Mouse (Mus musculus) forebrain, embryonic 14.5 days (tissue): ENCODE results near the gene Olfr1412. TPM values are rescaled to one million over a fixed set of nuclear protein-coding genes. Genes with fewer than 3 reads are reported as not detected.

Source experiments
- ATAC-seq: fragments of 200-750 bp; cut with Nextera tagmentation; 2 replicates; pipeline ENCODE4 v1.8.0; 2017; ENCODE audit warnings: mild to moderate bottlenecking, moderate library complexity
- DNase-seq: peaks from one replicate; pipeline ENCODE4 v3.0.0-alpha.2; 2015; ENCODE audit warnings: low spot score
- H3K27ac ChIP-seq: fragments of 300-500 bp; sonication (generic); 2 replicates; pipeline ENCODE4 v1.5.1; 2014; ENCODE audit warnings: low read depth, mild to moderate bottlenecking, control low read depth, low read length, moderate library complexity
- H3K27me3 ChIP-seq: fragments of 300-500 bp; sonication (generic); replicated peaks from 2 replicates; pipeline ENCODE4 v1.6.1; 2014; ENCODE audit warnings: low read length, control low read depth, mixed read lengths; ENCODE audit not compliant: control insufficient read depth, insufficient read depth
- H3K36me3 ChIP-seq: fragments of 300-500 bp; sonication (generic); 2 replicates; pipeline ENCODE4 v1.6.1; 2014; ENCODE audit warnings: low read length, control low read depth; ENCODE audit not compliant: control insufficient read depth, insufficient read depth
- H3K4me1 ChIP-seq: fragments of 300-500 bp; sonication (generic); 2 replicates; pipeline ENCODE4 v1.6.1; 2014; ENCODE audit warnings: antibody characterized with exemption, low read length, control low read depth; ENCODE audit not compliant: control insufficient read depth, insufficient read depth
- H3K4me2 ChIP-seq: fragments of 300-500 bp; sonication (generic); 2 replicates; pipeline ENCODE4 v1.6.1; 2014; ENCODE audit warnings: mild to moderate bottlenecking, control low read depth, low read length
- H3K4me3 ChIP-seq: fragments of 300-500 bp; sonication (generic); 2 replicates; pipeline ENCODE4 v1.5.1; 2014; ENCODE audit warnings: low read depth, low read length, control low read depth
- H3K9ac ChIP-seq: fragments of 300-500 bp; sonication (generic); 2 replicates; pipeline ENCODE4 v1.6.1; 2014; ENCODE audit warnings: mild to moderate bottlenecking, low read length, control low read depth, moderate library complexity
- H3K9me3 ChIP-seq: fragments of 300-500 bp; sonication (generic); replicated peaks from 2 replicates; pipeline ENCODE4 v1.6.1; 2016; ENCODE audit warnings: low read length, control low read depth, mixed read lengths; ENCODE audit not compliant: control insufficient read depth
- WGBS: fragments of 180-500 bp; shearing (Covaris S2); extraction: QIAGEN DNeasy Blood & Tissue Kit; methylation state at CpG from one replicate; pipeline ENCODE4 v1.1.7; 2014; 5-methylcytosine and 5-hydroxymethylcytosine counted together
- polyA plus RNA-seq: library from polyadenylated mRNA; unstranded; fragments of >200 nt; fragmentation: Nextera tagmentation; extraction: Ambion mirVana; gene quantifications from 2 replicates; pipeline ENCODE4 v1.2.1, GENCODE M21; 2014

Gene Olfr1412
- polyA plus RNA-seq: not detected in 2 replicates

DNA sequence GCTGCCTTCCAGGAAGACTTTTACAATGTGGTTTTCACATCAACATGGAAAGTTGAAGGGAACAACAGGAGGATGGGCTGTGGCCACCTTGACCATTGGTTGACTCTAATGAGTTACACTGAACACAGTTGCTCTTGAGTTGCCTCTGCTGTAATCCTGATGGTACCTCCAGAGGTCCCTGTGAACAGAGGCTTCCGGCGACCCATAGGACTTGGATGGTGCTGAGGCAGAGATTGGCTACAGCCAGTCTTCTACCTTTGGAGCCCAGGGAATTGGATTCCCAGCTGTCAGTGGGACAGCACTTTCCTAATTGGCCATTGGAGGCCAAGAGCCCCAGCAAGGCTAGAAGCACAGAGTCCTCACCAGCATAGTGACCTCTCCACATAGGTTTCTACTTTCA lies at the start of gene Olfr1412:
TSS of gene Olfr1412 (plus strand) at position 301 of the 400 bp plus-strand sequence.
- Histone ChIP-seq H3K4me3 (no peak within 1 kb of the TSS), H3K4me1 (no peaks in the 10 kb centered on the region), H3K36me3 (no peaks in the 10 kb centered on the region), H3K27ac (no peak within 1 kb of the TSS), H3K9ac (no peak within 1 kb of the TSS), H3K9me3 (no peaks in the 10 kb centered on the region), H3K4me2 (no peak within 1 kb of the TSS), H3K27me3 (no peaks in the 10 kb centered on the region)
- ATAC-seq: no peak
- WGBS: 84% methylated on average over 2 of the region's 2 CpGs
- DNase-seq: no peak

DNA sequence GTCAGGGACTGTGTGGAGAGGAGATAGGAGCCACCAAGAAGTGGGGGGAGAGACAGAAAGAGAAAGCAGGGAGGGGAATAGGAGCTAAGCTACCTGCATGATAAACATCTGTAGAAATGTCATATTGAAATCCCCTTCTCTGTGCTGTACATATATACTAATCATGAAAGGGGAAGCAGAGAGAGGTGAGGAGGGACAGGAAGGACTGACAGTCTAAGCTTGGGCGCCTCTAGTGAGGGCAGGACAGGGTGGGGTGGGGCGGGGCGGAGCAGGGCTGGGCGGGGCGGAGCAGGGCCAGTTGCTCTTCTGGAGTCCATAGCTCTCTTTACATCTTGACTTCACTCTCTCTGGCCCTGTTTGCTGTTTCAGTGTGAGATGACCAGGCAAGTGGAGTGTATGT lies 48.6 kb upstream of the Olfr1412 start:
- WGBS: 51% methylated on average over 5 of the region's 5 CpGs
- H3K4me1 ChIP-seq: no peaks in the 10 kb centered on the region
- no peaks in the 10 kb centered on the region for H3K36me3 ChIP-seq
- H3K4me3 ChIP-seq: no peak overlapping the region
- no peak overlapping the region for H3K27ac ChIP-seq
- H3K9me3 ChIP-seq: no peaks in the 10 kb centered on the region
- no peaks in the 10 kb centered on the region for H3K27me3 ChIP-seq
- no peak overlapping the region for H3K4me2 ChIP-seq
- no peak for DNase-seq
- no peak for ATAC-seq
- H3K9ac ChIP-seq: no peak overlapping the region

DNA sequence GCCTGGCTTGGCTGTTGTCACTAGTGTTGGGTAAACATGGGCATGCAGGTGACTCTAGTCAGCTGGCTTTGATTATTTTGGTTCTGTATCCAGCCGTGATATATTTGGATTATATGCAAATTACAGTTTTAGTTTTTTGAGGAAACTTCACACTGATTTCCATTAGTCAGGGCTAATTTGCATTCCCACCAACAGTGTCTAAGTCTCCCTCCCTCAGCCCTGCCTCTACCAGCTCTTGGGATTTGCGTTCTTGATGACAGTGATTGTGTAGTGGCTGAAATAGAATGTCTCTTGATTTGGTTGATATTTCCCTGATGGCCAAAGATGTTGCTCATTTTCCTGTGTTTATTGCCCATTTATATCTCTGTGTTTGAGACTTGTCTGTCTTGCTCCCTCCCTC lies 46.5 kb upstream of the Olfr1412 start:
- DNase-seq: peak; percentile 14
- Histone ChIP-seq H3K9ac (no peak overlapping the region), H3K4me1 (no peaks in the 10 kb centered on the region), H3K4me2 (no peak overlapping the region), H3K36me3 (no peaks in the 10 kb centered on the region), H3K27me3 (no peaks in the 10 kb centered on the region), H3K9me3 (no peaks in the 10 kb centered on the region), H3K4me3 (no peak overlapping the region), H3K27ac (no peak overlapping the region)
- 48% methylated on average over 2 of the region's 2 CpGs for WGBS
- no peak for ATAC-seq

DNA sequence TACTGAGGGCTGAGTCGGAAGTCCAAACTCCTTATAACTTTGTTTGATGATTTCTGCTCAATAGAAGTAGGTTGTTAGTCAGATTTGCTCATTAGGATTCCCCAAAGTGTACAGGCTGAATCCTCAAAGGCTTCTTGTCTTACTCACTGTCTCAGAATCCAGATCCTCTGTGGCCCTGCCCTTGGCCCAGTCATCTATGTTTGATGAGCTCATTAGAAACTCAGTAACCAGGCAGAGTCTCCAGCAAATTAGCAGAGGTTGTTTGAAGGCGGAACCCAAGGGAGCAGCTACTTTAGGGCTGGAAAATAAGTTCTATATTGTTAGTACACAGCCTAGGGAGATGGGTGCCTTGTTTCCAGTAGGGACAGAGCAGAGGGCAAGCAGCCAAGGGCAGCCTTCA lies 39.6 kb upstream of the Olfr1412 start:
- no peaks in the 10 kb centered on the region for H3K36me3 ChIP-seq
- no peak for DNase-seq
- H3K9me3 ChIP-seq: no peaks in the 10 kb centered on the region
- WGBS: 72% methylated on average over 2 of the region's 2 CpGs
- ATAC-seq: no peak
- no peak overlapping the region for H3K4me2 ChIP-seq
- no peak overlapping the region for H3K9ac ChIP-seq
- H3K27me3 ChIP-seq: no peaks in the 10 kb centered on the region
- no peak overlapping the region for H3K4me3 ChIP-seq
- no peak overlapping the region for H3K27ac ChIP-seq
- no peaks in the 10 kb centered on the region for H3K4me1 ChIP-seq

DNA sequence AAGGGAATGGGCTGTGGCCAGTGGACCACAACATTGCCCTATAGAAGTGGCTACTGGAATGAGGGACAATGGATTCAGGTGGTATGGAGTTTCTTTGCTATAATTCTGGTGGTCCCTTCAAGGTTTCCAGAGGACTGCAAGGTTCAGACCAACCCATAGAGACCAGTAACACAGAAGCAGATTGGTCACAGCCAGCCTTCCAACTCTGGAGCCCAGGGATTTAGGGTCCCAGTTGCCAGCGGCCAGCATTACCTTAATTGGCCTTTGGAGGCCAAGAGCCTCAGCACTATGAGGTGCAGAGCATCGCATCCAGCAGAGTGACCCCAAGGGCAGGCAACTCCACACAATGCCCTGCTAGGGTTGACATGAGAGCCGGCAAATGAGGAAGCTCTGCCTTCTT lies 14.6 kb upstream of the Olfr1412 start, which contains the start of gene Olfr1413:
TSS of gene Olfr1413 (plus strand) at position 301 of the 400 bp plus-strand sequence.
- no peak within 1 kb of the TSS for H3K4me2 ChIP-seq
- H3K4me1 ChIP-seq: no peaks in the 10 kb centered on the region
- no peak within 1 kb of the TSS for H3K4me3 ChIP-seq
- ATAC-seq: no peak
- H3K36me3 ChIP-seq: no peaks in the 10 kb centered on the region
- no peak for DNase-seq
- H3K27ac ChIP-seq: no peak within 1 kb of the TSS
- H3K9me3 ChIP-seq: no peaks in the 10 kb centered on the region
- no peak within 1 kb of the TSS for H3K9ac ChIP-seq
- 85% methylated on average over 3 of the region's 3 CpGs for WGBS
- H3K27me3 ChIP-seq: no peaks in the 10 kb centered on the region

DNA sequence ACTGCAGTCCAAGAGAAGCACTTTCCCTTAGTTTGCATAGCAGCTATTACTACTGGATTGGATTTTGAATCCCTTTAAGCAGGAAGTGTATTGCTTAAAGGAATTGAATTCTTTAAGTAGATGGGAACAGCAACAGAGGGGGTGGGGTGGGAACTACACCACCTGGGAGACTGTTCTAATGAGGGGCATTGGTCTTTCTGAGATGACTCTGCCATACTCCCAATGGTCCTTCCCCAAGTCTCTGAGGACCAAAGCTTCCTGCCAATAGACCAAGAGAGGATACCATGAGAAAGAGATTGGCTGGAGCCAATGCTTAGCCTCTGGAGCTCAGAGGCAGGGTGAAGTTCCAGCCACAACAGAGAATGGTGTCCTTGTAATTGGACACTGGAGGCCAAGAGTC lies 8.5 kb downstream of the Olfr1412 start, which contains the start of gene Olfr1411:
TSS of gene Olfr1411 (plus strand) at position 301 of the 400 bp plus-strand sequence.
- Histone ChIP-seq H3K4me2 (no peak within 1 kb of the TSS), H3K27me3 (no peaks in the 10 kb centered on the region), H3K36me3 (no peaks in the 10 kb centered on the region), H3K9me3 (no peaks in the 10 kb centered on the region), H3K27ac (no peak within 1 kb of the TSS), H3K4me1 (no peaks in the 10 kb centered on the region), H3K9ac (no peak within 1 kb of the TSS), H3K4me3 (no peak within 1 kb of the TSS)
- ATAC-seq (no peak), DNase-seq (no peak)

DNA sequence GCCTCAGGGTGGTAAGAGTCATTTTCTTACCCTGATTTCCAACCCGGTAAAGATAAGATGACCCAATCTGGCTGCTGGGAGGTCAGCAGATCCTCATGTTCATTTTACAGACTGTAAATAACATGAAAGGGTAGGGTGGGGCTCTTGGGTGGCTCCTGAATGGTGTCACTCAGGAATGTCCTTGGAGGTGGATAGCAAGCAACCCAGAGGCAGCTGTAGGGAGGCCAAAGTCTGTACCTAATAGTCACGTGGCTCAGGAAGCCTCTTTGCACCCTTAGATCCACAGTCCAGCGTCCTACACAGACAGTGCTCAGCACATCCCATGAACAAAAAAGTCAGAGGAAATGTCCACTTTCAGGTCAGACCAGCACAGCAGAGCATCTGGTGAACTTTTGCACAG lies 10.4 kb downstream of the Olfr1412 start:
- DNase-seq: no peak
- 89% methylated on average over 3 of the region's 3 CpGs for WGBS
- no peaks in the 10 kb centered on the region for H3K9me3 ChIP-seq
- no peak overlapping the region for H3K27ac ChIP-seq
- no peaks in the 10 kb centered on the region for H3K27me3 ChIP-seq
- no peaks in the 10 kb centered on the region for H3K4me1 ChIP-seq
- H3K36me3 ChIP-seq: no peaks in the 10 kb centered on the region
- no peak overlapping the region for H3K9ac ChIP-seq
- ATAC-seq: no peak
- no peak overlapping the region for H3K4me2 ChIP-seq
- no peak overlapping the region for H3K4me3 ChIP-seq

DNA sequence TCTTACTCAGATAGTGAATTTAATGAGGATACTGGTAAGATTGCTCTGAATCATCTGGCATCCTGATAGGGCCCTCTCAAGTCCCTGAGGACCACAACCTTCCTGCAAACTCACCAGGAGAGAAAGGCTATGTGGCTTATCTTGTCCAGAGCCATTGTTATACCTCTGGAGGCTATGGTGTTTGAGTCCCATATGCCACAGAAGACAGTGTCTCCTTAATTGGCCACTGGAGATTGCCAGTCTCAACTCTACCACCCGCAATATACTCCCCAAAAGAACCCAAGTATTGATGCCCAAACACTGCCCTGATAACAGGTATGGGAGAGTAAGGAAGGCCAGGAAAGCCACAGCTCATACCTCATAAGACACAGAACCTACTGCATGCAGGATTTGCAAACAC lies 19.9 kb downstream of the Olfr1412 start, which contains the start of gene Olfr1410:
TSS of gene Olfr1410 (plus strand) at position 301 of the 400 bp plus-strand sequence.
- ATAC-seq (no peak), DNase-seq (no peak)
- H3K27me3 ChIP-seq: no peaks in the 10 kb centered on the region
- no peak within 1 kb of the TSS for H3K4me2 ChIP-seq
- no peak within 1 kb of the TSS for H3K27ac ChIP-seq
- no peak within 1 kb of the TSS for H3K9ac ChIP-seq
- WGBS: 83% methylated on average over 1 of the region's 1 CpGs
- H3K4me1 ChIP-seq: no peaks in the 10 kb centered on the region
- no peaks in the 10 kb centered on the region for H3K9me3 ChIP-seq
- no peak within 1 kb of the TSS for H3K4me3 ChIP-seq
- no peaks in the 10 kb centered on the region for H3K36me3 ChIP-seq

DNA sequence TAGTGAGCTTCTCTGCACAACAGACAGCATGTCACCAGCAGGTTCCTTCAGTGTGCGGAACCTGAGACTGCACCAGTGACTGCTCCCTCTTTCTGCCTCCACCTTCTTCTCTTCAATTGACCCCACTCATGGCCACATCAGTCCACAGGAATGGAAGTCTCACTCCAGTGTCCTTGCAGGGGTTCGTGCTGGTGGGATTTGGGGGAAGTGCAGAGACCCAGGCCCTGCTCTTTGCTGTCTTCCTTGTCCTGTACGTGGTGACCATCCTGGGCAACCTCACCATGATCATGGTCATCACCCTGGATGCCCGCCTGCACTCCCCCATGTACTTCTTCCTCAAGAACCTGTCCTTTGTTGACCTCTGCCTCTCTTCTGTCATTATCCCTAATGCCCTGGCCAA lies 22.1 kb downstream of the Olfr1412 start:
- Histone ChIP-seq H3K9me3 (no peaks in the 10 kb centered on the region), H3K36me3 (no peaks in the 10 kb centered on the region), H3K4me3 (no peak overlapping the region), H3K9ac (no peak overlapping the region), H3K4me1 (no peaks in the 10 kb centered on the region), H3K27ac (no peak overlapping the region), H3K4me2 (no peak overlapping the region), H3K27me3 (no peaks in the 10 kb centered on the region)
- DNase-seq (no peak), ATAC-seq (no peak)
- WGBS: 72% methylated on average over 4 of the region's 4 CpGs
